Mouse (Mus musculus) liver, adult (tissue): ENCODE data around the gene Akap13.

Experiments used
- GATA4 ChIP-seq: IDR thresholded peaks from 2 replicates; pipeline ENCODE4 v1.6.1; 2014; ENCODE audit warnings: mild to moderate bottlenecking, low read length; ENCODE audit not compliant: insufficient replicate concordance

The Akap13 gene

DNA sequence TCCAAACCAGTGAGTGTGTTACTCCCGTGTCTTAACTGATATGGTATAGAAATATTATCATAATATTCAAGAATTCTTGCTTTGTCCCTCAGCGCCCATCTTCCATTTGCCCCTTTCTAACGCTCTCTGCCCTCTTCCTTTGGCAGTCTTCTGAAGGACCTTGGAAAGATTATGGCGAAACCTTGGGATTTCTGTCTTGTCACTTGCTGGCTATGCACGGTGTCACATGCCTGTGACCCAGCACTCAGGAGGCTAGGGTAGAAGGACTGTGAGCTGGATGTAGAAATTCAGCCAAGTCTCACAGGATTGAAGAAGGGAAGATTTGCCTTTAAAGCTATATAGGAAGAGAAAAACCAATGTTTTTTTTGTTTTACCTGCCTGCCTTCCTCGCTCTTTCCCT, 212.2 kb downstream of the Akap13 start:
- no peak for TF ChIP-seq GATA4

- TF ChIP-seq GATA4: no peak
Measured at GRCm38 (mm10) chr7:75668396-75668795, 213.1 kb downstream of the Akap13 start.

- TF ChIP-seq GATA4: no peak
Measured at GRCm38 (mm10) chr7:75669416-75669815, 214.1 kb downstream of the Akap13 start.

- no peak for TF ChIP-seq GATA4
Measured at GRCm38 (mm10) chr7:75679631-75680030, 224.3 kb downstream of the Akap13 start.

GRCm38 (mm10) chr7:75682901-75683300, 227.6 kb downstream of the Akap13 start:
- TF ChIP-seq GATA4: no peak

GRCm38 (mm10) chr7:75683410-75683809, 228.1 kb downstream of the Akap13 start:
- TF ChIP-seq GATA4: no peak

GRCm38 (mm10) chr7:75684976-75685375, 229.6 kb downstream of the Akap13 start:
- TF ChIP-seq GATA4: no peak

DNA sequence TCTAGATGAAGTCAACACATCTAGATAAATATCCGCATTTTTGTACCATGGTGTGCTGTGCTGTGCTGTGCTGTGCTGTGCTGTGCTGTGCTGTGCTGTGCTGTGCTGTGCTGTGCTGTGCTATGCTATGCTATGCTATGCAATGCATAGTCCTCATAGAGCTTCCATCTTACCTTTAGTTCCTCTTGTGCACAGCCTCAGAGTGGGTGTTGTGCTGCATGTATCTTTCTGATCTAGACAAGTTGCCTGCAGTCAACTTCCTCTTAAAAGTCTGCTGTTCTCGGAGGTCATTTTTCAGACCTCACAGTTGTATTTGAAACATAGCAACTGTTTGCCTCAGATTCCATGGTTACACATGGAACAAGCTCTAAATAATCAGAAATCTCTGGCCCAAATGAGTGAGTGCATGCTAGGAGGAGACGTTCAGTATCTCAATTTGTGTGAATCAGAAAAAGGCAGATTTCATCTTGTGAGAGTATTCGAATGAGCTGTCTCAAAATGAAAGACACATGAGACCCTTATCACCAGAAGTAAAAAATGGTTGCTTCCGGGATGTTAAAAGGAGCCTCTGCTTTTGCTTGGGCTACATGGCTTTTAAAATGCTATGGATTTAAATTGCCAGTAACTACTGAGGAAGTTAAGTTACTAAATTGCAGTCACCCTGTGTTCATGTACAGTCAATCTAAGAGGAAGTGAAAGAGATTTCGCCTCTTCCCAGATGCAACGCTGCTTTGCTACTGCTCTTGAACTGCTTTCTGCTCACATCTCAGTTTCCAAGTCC, 230.9 kb downstream of the Akap13 start:
- no peak for TF ChIP-seq GATA4

- TF ChIP-seq GATA4: no peak
Measured at GRCm38 (mm10) chr7:75686827-75687164, 231.5 kb downstream of the Akap13 start.

GRCm38 (mm10) chr7:75688144-75688543, 232.8 kb downstream of the Akap13 start:
- TF ChIP-seq GATA4: no peak

DNA sequence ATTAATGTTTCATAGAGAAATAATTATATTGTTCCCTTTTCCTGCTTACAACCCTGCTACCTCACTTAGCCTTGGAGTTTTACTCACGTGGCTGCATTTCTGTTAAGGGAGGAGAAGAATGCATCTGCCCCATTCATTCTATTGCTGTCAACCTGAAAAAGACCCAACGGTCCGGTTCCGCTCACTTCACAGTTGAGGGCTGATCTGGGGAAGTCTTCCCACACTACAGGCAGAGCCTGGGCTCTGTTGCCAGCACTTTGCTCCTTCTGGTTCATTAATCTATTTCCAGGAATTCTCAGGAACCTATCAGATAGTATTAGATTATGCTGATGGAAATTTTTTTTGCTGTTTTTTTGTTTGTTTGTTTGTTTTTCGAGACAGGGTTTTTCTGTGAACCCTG, 239.4 kb downstream of the Akap13 start:
- no peak for TF ChIP-seq GATA4

DNA sequence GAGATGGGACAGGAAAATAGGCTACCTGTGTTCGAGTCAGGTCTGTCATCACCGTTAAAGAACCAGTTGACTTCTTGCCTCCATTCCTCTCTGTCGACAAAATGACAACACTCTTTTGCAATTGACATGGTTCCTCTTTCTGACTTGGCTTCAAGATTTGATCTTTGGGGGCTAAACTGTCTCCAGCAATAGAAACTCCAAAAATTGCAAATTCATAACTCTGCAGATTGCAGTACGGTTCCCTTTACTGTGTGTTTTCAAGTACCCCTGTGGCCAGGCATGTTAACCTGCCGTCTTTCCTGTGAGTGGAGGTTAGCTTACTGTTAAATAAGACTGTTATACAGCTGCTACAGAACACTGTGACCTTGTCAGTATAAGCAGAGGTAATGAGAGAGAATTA, 244.5 kb downstream of the Akap13 start:
- TF ChIP-seq GATA4: no peak

DNA sequence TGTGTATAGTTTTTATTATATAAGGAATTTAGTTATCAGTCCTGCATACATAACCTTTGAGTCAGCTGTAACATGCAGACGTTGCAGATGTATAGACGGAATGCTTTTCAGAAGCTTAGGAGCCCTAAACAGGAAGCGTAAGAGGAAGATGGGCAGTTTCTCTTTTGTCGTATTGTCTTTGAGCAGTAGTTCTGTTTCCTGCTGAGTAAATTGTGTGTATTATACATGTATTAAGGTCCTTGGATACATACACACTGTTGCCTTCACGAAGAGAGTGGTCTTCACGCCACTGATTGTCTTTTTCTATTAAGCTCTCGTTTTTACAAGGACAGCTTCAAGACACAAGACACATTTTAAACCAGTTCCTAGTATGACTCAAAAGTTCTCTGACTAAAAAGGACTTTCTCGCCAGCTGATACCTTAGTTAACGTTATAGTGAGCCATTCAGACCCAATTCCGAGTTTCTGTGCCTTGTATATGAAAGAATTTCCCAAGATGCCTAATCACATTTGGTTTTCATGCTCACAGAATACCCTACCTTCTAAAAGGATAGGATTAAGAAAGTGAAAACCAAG, 245.5 kb downstream of the Akap13 start:
- TF ChIP-seq GATA4: no peak

- no peak for TF ChIP-seq GATA4
Measured at GRCm38 (mm10) chr7:75701761-75702160, 246.4 kb downstream of the Akap13 start.

GRCm38 (mm10) chr7:75702368-75702767, 247.0 kb downstream of the Akap13 start:
- TF ChIP-seq GATA4: no peak

DNA sequence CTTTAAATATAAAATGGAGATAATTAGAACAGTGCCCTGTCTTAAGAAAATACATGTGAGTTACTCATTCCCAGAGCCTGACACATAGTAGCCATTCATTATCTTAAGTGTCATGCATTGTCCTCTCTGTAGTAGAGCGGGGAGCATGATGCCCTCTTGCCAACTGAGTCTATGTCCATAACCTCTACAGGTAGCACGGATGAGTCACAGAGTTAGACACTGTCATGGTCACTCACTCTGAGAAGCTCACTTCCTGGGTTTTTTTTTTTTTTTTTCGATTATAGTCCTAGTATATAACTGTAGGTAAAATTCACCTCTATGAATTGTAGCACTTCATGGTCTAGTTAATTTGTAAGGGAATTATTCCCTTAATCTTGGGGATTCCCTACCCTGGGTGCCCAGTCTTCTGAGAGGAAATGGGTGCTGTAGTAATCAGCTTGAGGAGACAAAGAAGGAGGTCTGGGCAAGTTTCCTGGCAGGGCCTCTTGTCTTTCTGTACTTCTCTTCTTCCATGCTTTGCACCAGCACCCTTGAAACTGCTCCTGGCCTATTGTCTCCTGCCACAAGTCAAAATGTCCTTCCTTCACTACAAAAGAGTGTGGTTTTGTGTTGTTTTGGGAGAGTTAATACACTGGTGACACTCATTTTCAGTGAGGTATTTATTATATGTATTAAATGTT, 247.8 kb downstream of the Akap13 start:
- TF ChIP-seq GATA4: no peak
